Mouse (Mus musculus) erythroblast, embryonic 14.5 days (primary cell): ENCODE measurements around the gene Olfm1.

Source experiments
- GATA1 ChIP-seq: IDR thresholded peaks from 2 replicates; pipeline ENCODE4 v1.6.1; 2012; ENCODE audit warnings: low read length, inconsistent platforms, mixed read lengths
- TAL1 ChIP-seq: IDR thresholded peaks from 3 replicates; pipeline ENCODE4 v1.6.1; 2012; ENCODE audit warnings: low read length, inconsistent platforms, mixed read lengths

DNA sequence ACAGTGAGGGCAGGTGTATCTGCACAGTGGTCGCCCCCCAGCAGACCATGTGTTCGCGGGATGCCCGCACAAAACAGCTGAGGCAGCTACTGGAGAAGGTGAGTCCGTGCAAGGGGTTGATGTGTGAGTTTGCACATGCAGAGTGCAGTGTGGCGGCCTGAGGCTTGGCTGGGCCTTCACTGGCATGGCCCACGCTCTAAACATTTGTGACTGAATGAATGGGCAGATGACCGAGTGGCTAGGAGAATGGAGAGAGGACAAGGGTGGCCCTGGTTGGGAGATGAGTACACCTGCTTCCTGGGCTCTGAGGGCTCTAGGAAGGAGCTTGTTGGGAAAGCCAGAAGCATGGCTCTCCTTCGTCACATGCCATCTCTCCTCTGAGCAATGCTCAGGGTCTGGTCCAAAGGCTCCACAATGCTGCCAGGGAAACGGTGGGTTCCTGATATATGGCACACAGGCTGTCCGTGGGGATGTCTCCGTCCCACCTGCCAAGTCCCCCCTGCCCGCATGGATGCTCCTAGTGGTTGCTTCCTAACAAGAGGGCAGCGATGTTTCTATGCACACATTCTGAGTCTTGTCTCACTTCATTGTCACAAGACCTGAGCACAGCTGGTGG lies 15.4 kb downstream of the Olfm1 start:
- TF ChIP-seq GATA1 (no peak), TAL1 (no peak)
